Mouse (Mus musculus) adrenal gland, postnatal 10 days (tissue): Measurements from ENCODE around the gene Agpat2. TPM values are rescaled to one million over a fixed set of nuclear protein-coding genes. Genes with fewer than 3 reads are reported as not detected.
A peak's percentile ranks its signal among the peaks of the same experiment; 100 is the strongest.

Experiments
- DNase-seq: peaks from one replicate; pipeline ENCODE4 v3.0.0; 2021; ENCODE audit warnings: mixed read lengths
- total RNA-seq, 2 experiments: library from RNA; stranded (reverse); gene quantifications; 2 replicates each; pipeline ENCODE4 v1.2.3; 2021

The Agpat2 gene
- total RNA-seq, 2 experiments from 2014 or later, result 333 to 433 TPM

GRCm38 (mm10) chr2:26595725-26596435 lies 8.3 kb downstream of the Agpat2 start:
- peak; percentile 17 for DNase-seq

GRCm38 (mm10) chr2:26594934-26595724 lies 9.1 kb downstream of the Agpat2 start:
- peak; percentile 40 for DNase-seq

- DNase-seq, result no peak
These were observed 9.7 kb downstream of the Agpat2 start for GRCm38 (mm10) chr2:26594461-26594933.

DNA sequence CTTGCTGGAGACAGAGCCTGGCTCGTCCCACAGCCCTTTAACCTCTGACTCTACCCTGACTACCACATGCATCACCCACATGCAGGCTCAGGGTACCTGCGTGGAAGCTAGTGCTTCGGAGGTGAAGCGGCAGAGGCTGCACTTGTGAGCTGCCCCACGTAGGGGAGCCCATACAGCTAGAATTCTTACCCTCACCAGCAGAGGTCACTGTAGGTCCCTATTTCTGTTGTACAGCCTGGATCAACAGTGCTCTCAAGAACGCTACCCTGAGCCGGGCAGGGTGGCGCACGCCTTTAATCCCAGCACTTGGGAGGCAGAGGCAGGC lies 10.2 kb downstream of the Agpat2 start:
- peak; percentile 72 for DNase-seq

GRCm38 (mm10) chr2:26593211-26594021 lies 10.8 kb downstream of the Agpat2 start:
- DNase-seq, result no peak

- DNase-seq, result no peak
These were observed 12.8 kb downstream of the Agpat2 start for GRCm38 (mm10) chr2:26591416-26591815.

- DNase-seq, result no peak
These were observed 13.3 kb downstream of the Agpat2 start for GRCm38 (mm10) chr2:26590962-26591361.

DNA sequence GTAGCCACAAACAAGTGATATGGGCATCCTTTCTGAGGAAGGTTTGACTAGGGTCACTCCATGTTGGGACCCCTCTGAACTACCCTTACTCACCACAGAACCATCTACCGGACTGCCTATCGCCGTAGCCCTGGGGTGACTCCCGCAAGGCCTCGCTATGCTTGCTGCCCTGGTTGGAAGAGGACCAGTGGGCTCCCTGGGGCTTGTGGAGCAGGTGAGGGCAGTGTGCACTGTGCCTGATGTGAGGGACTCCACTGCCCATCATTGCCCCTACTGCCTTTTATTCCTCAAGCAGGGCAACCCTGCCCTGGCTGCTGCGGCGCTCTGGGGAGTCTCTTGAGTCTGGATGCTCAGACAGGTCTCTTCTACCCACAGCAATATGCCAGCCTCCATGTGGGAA lies 13.9 kb downstream of the Agpat2 start:
- peak; percentile 55 for DNase-seq

- DNase-seq, result no peak
These were observed 14.9 kb downstream of the Agpat2 start for GRCm38 (mm10) chr2:26589284-26589683.

DNA sequence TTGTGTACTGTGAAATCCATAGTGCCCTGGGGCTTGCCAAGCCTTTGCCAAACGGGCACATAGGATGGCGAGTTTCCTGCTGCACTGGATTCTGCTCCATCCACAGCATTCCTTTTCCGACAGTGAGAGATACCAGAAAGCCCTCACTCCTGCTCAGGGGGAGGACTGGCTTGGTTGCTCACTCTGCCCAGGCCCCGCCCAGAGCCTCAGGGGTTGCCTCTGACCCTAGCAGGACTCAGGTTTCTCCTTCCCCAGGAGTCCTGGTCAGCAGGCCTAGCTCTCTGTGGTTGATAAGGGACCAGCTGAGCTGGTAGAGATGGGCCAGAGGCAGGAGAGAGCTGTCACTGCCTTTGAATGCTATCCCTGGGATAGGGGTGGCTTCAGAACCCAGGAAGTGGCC lies 15.6 kb downstream of the Agpat2 start:
- peak; percentile 28 for DNase-seq

DNA sequence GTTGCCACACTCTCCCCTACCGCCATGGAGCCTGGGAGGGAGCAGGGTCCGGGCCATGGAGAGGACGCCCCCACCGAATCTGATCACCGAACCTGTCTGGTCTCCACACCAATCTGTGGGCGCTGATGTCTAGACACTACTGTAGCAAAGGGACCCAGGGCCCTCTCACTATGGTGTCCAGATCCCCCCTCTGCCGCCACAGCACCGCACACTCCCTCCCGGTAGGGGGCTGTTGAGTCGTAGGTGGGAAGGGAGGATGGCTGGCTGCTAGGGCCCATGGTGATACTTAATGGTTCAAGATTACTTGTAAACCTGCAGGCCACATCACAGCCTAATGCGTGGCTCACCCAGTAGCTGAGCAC lies 17.2 kb downstream of the Agpat2 start:
- peak; percentile 40 for DNase-seq

DNA sequence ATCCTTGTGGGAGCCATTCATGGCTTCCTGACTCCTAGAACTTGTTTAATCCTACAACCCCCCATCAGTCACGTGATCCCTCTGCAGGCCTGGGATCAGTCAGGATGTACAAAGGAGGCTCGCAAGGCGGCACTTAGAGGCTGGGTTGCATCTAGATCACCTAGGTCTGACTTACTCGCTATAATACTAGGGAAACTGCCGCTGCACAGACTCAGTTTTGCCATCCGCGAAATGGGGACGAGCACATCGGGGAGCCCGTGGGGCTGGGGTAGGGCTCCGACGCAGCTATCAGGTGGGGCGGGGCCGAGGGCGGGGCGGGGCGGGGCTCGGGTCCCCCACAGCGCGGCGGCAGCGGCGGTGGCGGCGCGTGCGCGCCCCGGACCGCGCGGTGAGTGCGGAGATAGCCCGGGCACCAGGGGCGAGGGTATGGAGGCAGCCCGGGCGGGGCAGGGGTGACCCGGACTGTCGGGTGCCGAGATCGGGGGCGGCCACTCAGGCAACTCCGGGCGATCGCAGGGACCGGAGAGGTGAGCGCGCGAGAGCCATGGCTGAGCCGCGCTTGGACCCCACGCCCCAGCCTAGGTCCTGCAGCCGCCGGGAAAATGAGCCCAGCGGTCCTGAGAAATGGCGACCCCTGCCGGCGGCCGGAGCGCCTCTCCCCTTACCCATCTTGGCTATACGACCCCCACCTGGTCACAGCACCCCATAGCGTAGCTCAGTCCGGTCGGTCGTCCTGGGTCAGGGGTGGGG lies 17.7 kb downstream of the Agpat2 start, which contains the start of gene Gm20532:
TSS of gene Gm20532 (plus strand) at position 346 of the 750 bp plus-strand sequence.
- DNase-seq, result peak; percentile 79

GRCm38 (mm10) chr2:26585713-26586112 lies 18.5 kb downstream of the Agpat2 start:
- no peak for DNase-seq

DNA sequence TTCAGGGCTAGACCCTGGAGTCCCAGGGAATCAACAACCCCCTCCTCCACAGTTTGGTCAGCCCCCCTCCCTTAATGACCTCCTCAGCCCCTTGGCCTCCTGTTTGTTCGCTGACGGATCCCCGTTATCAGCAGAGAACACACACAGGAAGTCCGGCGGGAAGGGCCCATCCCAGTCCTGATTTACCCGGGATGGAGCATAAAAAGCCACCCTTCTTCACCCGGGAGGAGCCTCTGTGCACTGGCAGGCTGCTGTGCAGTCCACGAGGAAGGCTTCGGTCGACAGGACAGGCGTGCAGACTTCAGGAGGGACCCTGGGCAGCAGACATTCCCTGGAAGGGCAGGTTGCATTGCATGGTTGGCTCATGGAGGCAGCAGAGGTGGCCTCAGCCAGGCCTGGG lies 20.6 kb downstream of the Agpat2 start:
- peak; percentile 72 for DNase-seq

- no peak for DNase-seq
These were observed 21.5 kb downstream of the Agpat2 start for GRCm38 (mm10) chr2:26582741-26583140.

GRCm38 (mm10) chr2:26582203-26582602 lies 22.0 kb downstream of the Agpat2 start:
- no peak for DNase-seq

DNA sequence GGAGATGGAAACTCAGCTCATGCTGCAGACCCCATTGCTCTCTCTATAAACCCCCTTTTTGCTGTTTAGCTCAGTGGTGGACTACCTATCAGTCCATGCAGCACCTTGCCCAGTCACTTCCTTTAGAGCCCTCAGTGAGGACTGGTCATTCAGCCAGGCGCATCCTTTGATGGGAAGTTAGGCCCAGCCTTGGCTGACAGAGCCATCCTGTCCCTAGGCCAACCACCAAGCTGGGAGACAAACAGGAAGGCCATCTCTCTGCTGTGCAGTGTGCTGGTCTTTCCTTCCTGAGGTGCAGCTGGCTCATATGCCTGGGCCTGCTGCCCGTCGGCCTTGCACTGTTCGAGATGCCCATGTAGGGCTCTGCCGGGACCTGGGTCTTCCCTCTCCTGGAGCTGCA lies 23.5 kb downstream of the Agpat2 start:
- no peak for DNase-seq

GRCm38 (mm10) chr2:26579714-26580113 lies 24.5 kb downstream of the Agpat2 start, which contains the start of gene Egfl7:
Egfl7 (plus strand) TSS chr2:26580014.
- no peak for DNase-seq

DNA sequence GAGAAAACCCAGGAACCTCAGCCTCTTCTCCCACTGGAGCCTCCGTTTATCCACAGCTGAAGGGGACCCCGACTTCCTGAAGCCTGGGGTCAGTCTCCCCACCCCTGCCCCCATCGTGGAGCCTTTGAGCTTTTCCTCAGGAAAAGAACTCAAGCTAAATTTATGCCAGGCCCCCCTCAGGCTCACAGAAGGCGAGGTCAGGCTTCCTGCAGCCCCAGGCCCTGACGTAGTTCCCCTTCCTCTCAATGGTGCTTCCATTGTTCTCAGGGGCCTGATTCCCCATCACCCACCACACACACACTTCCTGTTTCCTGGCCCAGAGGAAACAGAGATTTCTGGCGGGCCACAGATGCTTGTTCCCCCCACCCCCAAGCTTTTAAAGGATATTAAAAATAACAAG lies 25.8 kb downstream of the Agpat2 start:
- DNase-seq, result peak; percentile 56

GRCm38 (mm10) chr2:26576462-26576861 lies 27.8 kb downstream of the Agpat2 start:
- no peak for DNase-seq

GRCm38 (mm10) chr2:26575865-26576264 lies 28.4 kb downstream of the Agpat2 start:
- peak; percentile 60 for DNase-seq

GRCm38 (mm10) chr2:26575378-26575777 lies 28.8 kb downstream of the Agpat2 start:
- no peak for DNase-seq
